Mouse (Mus musculus) cerebellum, adult 9-10 months (tissue): ENCODE results near the gene Tctex1d2.
"Not testable (repeated sequence)": the region's sequence is repeated elsewhere in the genome, so short reads cannot be mapped to it uniquely, and the experiment has no call there.

Experiments
- DNase-seq: peaks from one replicate; pipeline ENCODE4 v3.0.0; 2022

Tctex1d2 gene

DNA sequence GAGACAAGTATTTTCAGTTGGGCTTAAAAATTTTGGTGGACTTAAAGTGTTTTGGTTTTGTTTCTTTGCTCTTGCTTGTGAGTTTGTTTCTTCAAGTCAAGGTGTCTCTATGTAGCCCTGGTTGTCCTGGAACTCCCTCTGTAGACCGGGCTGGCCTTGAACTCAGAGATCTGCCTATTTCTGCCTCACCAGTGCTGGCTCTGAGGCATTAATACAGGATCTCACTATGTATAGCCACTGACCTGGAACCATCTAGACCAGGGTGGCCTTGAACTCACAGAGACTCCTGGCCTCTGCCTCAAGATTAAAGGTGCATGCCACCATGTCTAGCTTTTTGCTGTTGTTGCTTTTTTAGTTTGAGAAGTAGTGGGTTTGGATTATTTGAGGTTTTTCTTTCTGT lies 12.4 kb downstream of the Tctex1d2 start:
- no peak for DNase-seq

- no peak for DNase-seq
These were observed 13.6 kb downstream of the Tctex1d2 start for GRCm38 (mm10) chr16:32433138-32433537.

GRCm38 (mm10) chr16:32434066-32434465 lies 14.6 kb downstream of the Tctex1d2 start:
- DNase-seq = no peak

DNA sequence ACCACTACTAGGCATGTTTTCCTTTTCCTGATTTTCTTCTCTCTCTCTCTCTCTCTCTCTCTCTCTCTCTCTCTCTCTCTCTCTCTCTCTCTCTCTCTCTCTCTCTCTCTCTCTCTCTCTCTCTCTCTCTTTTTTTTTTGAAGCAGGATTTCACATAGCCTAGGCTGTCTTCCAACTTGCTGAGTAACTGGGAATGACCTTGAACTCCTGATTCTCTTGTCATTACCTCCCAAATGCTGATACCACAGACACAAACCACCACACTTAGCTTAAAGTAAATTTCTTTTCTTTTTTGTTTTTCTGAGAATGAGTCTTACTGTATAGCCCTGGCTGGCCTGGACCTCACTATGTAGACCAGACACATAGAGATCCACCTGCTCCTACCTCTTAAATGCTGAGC lies 15.2 kb downstream of the Tctex1d2 start:
- no peak for DNase-seq

GRCm38 (mm10) chr16:32436657-32437056 lies 17.2 kb downstream of the Tctex1d2 start:
- no peak for DNase-seq

- no peak for DNase-seq
These were observed 17.8 kb downstream of the Tctex1d2 start for GRCm38 (mm10) chr16:32437266-32437665.

DNA sequence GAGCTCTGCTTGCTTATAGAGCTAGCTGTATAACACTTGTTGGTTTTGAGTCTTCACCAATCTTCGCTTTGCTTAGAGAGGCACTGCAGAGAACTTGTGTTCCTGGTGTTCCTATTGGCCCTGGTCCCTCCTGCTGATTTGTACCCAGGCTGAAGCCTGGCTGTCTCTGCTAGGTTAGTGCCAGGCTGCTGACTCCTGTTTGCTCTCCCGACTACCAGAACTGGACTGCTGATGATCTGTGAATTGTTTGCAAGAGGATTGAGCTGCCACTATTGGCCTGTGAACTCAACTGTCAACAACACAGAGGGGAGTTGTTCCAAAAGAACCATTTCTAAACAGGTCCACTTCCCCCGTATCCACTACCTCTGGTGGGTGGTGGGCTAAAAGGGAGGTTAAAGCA lies 21.9 kb downstream of the Tctex1d2 start:
- no peak for DNase-seq

DNA sequence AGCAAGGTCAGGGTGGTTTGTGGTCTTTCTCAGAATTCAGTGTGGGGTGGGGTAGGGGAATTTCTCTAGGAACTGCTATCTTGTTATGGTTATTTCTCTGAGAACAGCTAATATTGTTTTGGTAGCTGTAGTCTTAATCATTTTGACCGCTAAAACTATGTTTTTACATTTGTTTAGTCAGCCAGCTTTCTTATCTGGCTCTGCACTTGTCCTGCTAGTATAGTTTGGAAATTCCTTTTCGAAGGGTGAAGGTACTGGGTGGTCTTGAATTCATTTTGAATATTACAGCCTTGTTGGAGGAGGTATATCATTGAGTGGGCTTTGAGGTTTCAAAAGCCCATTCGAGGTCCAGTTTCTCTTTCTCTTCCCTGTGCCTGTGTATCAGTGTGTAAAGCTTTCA lies 25.1 kb downstream of the Tctex1d2 start:
- DNase-seq = not testable (repeated sequence)

GRCm38 (mm10) chr16:32445558-32445957 lies 26.1 kb downstream of the Tctex1d2 start:
- DNase-seq = no peak

DNA sequence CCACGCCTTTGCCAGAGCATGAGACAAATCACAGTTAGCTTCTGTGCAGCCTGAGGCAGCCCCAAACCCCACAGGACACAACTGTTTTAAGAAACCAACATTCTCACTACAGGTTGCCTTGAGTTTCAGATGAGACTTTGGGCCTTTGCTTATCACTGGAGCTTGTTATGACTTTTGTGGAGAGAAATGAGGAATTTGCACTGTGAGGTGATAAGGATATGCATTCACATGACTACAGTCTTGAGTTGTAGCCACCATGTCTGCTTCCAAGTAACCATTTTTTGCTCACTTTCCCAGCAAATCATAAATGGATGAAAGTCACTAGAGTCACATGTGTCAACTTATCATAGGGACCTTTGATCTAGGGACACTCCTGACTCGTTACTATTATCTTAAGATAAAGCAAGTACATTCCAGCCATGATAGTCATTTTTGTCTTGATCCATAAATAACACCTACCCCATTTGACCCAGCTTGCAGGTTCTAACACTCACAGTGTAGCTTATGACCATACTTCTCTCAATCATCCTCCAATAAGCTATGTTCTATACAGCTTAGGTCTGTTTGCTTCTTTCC lies 27.1 kb downstream of the Tctex1d2 start:
- no peak for DNase-seq

DNA sequence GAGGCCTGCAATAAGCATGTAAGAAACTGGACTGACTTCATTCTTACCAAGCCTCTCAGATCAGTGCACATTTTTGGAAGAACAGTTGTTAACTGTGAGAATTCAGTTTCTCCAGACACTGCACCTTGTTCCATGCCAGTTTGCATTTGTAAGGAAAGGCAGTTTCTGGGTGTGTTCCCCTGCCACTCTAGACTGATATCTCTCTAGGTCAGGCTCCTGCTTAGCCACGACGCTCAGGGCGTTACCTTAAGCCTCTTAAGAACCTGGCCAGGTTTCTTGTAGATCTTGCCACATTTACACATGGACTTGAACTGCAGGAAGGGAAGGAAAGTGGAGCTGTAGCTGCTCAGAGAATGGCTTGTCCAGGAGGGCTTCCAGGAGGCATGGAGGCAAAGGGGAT lies 30.2 kb downstream of the Tctex1d2 start:
- DNase-seq = no peak

DNA sequence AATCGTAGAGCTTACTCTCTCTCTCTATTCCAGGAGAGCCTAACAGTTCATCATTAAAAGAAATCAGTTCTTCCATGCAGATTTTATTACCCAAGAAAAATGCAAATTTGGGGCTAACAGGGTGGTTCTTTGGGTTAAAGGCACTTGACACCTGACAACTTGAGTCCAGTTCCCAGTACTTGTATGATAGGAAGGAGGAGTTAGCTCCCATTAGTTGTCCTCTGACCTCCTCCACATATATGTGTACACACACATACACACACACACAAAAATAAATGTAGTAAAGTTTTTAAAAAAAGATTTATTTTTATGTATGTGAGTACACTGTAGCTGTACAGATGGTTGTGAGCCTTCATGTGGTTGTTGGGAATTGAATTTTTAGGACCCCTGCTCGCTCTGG lies 30.6 kb downstream of the Tctex1d2 start:
- DNase-seq = no peak

DNA sequence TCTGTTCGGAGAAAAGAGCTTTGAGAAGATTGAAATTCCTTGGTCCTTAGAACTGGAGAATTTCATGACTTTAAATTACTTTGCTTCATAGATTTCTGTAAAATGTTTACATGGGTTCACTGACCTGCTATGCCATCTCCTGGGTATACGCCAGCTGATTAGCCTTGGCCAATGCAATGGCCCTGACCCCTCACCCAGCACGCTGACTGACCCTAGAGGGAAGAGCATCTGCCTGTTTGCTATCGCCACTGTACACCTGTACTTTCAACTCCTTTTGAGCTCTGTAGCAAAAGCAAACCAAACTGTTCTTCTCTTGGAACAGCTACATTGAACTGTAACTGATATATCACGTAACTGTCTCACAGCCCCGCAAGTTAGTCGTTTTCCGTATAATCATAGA lies 33.6 kb downstream of the Tctex1d2 start:
- no peak for DNase-seq

- DNase-seq = no peak
These were observed 35.1 kb downstream of the Tctex1d2 start for GRCm38 (mm10) chr16:32454646-32455045.

DNA sequence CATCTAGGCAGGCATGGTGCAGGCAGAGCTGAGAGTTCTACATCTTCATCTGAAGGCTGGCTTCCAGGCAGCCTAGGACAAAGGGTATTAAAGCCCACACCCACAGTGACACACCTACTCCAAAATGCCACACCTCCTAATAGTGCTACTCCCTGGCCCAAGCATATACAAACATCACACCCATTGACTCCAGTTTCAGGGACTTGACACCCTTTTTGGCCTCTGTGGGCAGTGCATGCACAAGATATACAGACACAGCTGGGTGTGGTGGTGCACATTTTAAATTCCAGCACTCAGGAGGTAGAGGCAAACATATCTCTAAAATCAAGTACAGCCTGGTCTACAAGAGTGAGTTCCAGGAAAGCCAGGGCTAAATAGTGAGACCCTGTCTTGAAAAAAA lies 36.6 kb downstream of the Tctex1d2 start:
- no peak for DNase-seq

DNA sequence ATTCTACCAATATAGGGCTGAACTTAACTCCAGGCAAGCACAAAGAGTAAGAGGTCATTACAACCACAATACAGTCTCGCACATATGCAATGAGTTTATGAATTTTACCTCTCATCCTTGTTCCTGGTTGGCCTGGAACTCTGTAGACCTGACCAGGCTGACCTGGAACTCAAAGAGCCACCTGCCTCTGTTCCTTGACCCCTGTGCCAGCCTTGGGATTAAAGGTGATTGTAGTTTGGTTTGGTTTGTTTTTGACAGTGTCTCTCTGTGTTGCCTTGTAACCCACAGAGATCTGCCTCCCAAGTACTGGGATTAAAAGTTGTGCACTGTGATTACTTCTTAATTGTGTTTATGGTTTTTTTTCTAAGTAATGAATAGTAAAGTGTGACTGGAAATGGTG lies 37.3 kb downstream of the Tctex1d2 start:
- no peak for DNase-seq

DNA sequence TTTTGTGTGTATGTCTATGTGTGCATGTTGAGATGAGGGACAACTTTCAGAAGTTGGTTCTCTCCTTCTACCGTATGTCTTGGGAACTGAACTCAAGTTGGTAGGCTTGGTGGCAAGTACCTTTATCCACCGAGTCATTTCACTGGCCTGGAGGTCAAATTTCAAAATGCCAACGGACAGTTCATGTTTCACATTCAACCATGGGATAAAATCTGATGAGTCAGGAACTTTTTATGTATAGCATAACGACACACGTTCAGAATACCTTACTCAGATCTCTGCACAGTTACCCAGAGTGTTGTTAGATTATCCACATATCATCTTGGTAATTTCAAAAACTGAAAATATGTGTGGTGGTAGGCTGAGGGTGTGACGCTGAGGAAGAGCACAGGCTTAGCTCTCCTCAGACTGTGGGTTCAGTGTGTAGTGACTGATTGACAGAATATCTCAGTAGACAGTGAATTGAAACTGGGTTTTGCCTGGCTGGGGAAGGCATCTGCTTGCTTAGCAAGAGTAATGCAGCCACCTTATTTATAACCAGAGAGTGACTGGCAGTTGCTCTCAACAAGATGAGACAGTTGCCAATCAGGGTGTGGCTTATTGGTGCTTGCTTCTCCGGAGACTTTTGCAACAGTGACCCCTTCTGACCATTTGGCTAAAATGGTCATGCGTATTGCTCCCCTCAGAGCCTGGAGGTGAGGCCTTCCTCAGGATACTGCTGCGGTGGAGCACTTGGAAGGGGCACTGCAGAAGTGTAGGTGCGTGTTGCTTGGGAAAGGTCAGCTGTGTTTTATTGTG lies 38.3 kb downstream of the Tctex1d2 start:
- DNase-seq = peak; percentile 78

- DNase-seq = no peak
These were observed 41.0 kb downstream of the Tctex1d2 start for GRCm38 (mm10) chr16:32460518-32460917.

DNA sequence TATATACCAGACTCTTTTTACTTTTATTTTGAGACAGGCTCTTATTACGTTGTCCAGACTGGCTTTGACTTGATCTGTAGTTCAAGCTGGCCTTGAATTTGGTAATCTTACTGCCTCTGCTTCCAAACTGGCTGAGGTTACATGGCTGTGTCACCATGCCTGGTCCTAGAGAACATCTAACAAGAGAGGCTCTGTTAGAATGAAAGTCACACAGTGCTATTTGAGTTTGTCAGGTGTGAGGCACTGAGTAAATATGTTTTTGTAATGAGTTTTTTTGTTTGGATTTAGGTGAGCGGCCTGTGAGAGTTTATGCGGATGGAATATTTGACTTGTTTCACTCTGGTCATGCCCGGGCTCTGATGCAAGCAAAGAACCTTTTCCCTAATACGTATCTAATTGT lies 42.2 kb downstream of the Tctex1d2 start:
- DNase-seq = no peak

- no peak for DNase-seq
These were observed 43.4 kb downstream of the Tctex1d2 start for GRCm38 (mm10) chr16:32462950-32463349.

DNA sequence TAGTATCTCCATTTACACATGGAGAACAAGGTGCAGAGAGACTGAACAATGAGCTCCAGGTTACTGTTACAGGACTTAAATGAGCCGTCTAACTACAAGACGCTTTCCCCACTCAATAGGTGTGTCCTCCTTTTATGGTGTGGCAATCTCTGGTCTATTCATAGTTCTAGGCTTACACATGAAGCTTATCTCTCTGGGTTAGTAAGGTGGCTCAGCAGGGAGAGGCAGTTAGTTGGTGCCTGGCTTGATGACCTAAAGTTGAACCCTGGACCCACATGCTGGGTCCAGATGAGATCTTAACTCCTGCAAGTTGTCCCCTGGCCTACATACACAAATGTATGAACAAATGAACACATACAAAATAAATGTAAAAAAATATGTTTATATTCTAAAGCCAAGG lies 43.9 kb downstream of the Tctex1d2 start:
- no peak for DNase-seq

DNA sequence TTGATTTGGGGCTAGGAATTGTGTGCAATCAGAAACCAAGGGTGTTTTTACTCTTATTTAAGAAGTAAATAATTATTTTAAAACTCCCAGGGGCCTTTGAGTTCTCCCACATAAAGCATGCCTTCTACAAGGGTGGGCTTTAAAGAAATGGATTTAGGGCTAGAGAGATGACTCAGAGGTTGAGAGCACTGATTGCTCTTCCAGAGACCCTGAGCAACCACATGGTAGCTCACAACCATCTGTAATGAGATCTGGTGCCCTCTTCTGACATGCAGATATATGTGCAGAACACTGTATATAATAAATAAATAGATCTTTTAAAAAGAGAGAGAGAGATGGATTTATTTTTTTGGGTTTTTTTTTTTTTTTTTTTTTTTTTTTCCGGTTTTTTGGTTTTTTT lies 45.4 kb downstream of the Tctex1d2 start:
- no peak for DNase-seq

DNA sequence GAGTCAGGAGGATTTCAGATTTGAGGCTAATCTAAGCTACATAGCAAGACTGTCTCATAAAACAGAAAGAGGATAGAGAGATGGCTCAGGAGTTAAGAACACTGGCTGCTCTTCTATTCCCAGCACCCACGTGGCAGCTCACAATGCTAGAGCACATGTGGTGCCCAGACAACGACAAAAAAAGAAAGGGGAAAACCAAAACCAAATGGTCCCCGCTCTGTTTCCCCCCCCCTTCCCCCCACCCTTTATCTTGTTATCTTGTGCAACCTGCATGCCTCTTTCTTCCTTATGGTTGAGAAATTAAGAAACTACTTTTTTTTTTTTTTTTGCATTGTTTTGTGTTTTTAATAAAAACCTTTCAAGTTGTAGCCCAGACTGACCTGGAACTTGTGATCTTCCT lies 49.0 kb downstream of the Tctex1d2 start:
- no peak for DNase-seq

- no peak for DNase-seq
These were observed 50.1 kb downstream of the Tctex1d2 start for GRCm38 (mm10) chr16:32469404-32470105.
